Mouse (Mus musculus) spleen, embryonic (tissue): ENCODE measurements around the gene Alox12b.

Experiments used
- CTCF ChIA-PET: fragments of 350-600 bp; sonication (Branson Sonifier 250); formaldehyde crosslinking; loops from one replicate; lab custom pipeline; 2022; lab: Charles Lee

Gene Alox12b

GRCm38 (mm10) chr11:69155351-69155750 is 1.4 kb upstream of the Alox12b start:
- CTCF ChIA-PET = no interaction called here

- CTCF ChIA-PET = no interaction called here
Observed at GRCm38 (mm10) chr11:69169313-69169712, 12.5 kb downstream of the Alox12b start.

GRCm38 (mm10) chr11:69171626-69172025 is 14.8 kb downstream of the Alox12b start:
- CTCF ChIA-PET = interaction anchor here (0.6 kb wide), 1 partner anchor 46 kb away, joined by 3 read pairs; no protein-coding TSS in a partner anchor

GRCm38 (mm10) chr11:69172606-69173005 is 15.8 kb downstream of the Alox12b start:
- CTCF ChIA-PET = no interaction called here

GRCm38 (mm10) chr11:69174722-69175121 is 17.9 kb downstream of the Alox12b start:
- CTCF ChIA-PET = no interaction called here

GRCm38 (mm10) chr11:69178525-69178924 is 21.7 kb downstream of the Alox12b start:
- CTCF ChIA-PET = no interaction called here

GRCm38 (mm10) chr11:69179512-69179911 is 22.7 kb downstream of the Alox12b start:
- CTCF ChIA-PET = no interaction called here

- CTCF ChIA-PET = no interaction called here
Observed at GRCm38 (mm10) chr11:69180120-69180519, 23.3 kb downstream of the Alox12b start.

GRCm38 (mm10) chr11:69185031-69185430 is 28.2 kb downstream of the Alox12b start:
- CTCF ChIA-PET = no interaction called here

GRCm38 (mm10) chr11:69185936-69186335 is 29.1 kb downstream of the Alox12b start:
- CTCF ChIA-PET = no interaction called here

GRCm38 (mm10) chr11:69192840-69193239 is 36.1 kb downstream of the Alox12b start:
- CTCF ChIA-PET = no interaction called here

- CTCF ChIA-PET = interaction anchor here (0.5 kb wide), 2 partner anchors 11 to 52 kb away, joined by 3 read pairs; no protein-coding TSS in a partner anchor
Observed at GRCm38 (mm10) chr11:69196766-69197165, 40.0 kb downstream of the Alox12b start.

GRCm38 (mm10) chr11:69197194-69197593 is 40.4 kb downstream of the Alox12b start:
- CTCF ChIA-PET = no interaction called here

GRCm38 (mm10) chr11:69197743-69198142 is 41.0 kb downstream of the Alox12b start, which contains the start of gene Alox8:
Gene Alox8 (minus strand): TSS chr11:69197843.
- CTCF ChIA-PET = no interaction called here

GRCm38 (mm10) chr11:69199251-69199650 is 42.5 kb downstream of the Alox12b start:
- CTCF ChIA-PET = no interaction called here

- CTCF ChIA-PET = no interaction called here
Observed at GRCm38 (mm10) chr11:69200231-69200630, 43.4 kb downstream of the Alox12b start.

- CTCF ChIA-PET = no interaction called here
Observed at GRCm38 (mm10) chr11:69202469-69203230, 45.9 kb downstream of the Alox12b start.

GRCm38 (mm10) chr11:69211431-69211830 is 54.6 kb downstream of the Alox12b start:
- CTCF ChIA-PET = no interaction called here

- CTCF ChIA-PET = no interaction called here
Observed at GRCm38 (mm10) chr11:69217411-69217810, 60.6 kb downstream of the Alox12b start.

GRCm38 (mm10) chr11:69218661-69219060 is 61.9 kb downstream of the Alox12b start:
- CTCF ChIA-PET = no interaction called here
